Mouse (Mus musculus) thymus, postnatal 14 days (tissue): ENCODE results near the gene Tnf.

Experiments
- DNase-seq: peaks from one replicate; pipeline ENCODE4 v3.0.0; 2021

The Tnf gene

GRCm38 (mm10) chr17:35152121-35152520 is 49.7 kb downstream of the Tnf start:
- no peak for DNase-seq
